Mouse (Mus musculus): Measurements from ENCODE around the gene Brd2.
A peak's percentile ranks its signal among the peaks of the same experiment; 100 is the strongest.
"Not testable (repeated sequence)": the region's sequence is repeated elsewhere in the genome, so short reads cannot be mapped to it uniquely, and the experiment has no call there.

Gene Brd2

DNA sequence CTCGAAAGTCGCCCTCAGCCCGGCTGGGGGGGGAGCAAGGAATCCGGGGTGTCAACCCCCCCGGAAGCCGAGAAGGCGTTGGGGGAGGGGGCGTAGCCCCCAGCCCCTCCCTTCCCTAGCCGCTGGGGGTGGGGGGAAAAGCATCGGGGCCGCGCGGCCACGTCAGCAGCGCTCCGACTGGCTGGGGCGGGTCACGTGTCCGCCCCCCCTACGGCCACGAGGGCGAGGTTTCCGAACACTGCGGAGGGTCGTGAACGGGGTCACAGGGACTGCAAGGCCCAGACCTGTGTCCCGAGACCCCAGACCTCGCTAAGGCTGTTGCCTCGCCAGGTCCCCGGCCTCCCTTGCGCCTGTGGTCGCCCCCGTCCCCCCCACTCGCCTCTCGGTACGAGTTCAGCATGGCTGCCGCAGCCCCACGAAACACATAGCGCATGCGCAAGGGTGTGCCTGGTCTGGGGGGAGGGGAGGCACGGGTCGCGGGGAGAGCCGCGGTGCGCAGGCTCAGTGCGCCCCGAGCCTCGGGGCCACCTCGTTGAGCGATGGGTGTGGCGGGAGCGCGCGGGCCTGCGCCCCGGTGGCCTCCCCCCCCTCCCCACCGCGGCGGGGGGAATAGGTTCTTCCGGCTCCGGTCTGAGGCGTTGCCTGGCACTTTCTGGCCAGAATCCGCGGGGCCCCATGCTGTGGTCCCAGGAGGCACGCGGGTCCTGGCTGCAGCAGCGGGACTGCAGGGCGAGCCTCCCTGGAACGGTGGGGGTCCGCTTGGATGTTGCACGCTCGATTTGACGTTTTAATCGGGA lies at the start of gene Brd2:
Brd2 (minus strand) TSS at position 447 of the 797 bp plus-strand sequence.
- DNase-seq (ENCODE audit: low spot score) = peak; percentile 95

DNA sequence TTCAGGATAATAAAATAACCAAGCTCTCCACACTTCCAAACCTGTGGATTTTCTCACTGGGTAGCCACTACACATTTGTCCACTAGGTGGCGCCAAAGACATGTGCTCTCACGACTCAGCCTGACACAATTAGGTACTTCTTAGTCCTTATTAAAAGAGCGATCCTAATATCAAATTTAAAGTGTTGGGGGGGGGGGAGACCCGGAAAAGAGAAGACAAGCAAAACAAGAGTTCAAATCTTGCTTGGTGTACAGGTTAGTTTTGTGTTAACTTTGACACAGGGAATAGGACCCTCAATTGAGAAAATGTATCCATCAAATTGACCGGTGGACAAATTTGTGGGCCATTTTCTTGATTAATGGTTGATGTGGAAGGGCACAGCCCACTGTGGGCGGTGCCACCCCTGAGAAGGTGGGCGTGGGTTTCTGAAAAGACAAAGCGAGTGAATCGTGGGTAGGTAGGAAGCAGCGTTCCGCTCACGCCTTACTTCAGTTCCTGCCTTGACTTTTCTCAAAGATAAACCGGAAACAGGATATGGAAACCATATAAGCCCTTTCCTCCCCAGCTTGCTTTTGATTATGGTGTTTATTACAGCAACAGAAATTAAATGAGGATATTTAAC lies 48.6 kb upstream of the Brd2 start:
- DNase-seq (ENCODE audit: low spot score) = peak; percentile 66

DNA sequence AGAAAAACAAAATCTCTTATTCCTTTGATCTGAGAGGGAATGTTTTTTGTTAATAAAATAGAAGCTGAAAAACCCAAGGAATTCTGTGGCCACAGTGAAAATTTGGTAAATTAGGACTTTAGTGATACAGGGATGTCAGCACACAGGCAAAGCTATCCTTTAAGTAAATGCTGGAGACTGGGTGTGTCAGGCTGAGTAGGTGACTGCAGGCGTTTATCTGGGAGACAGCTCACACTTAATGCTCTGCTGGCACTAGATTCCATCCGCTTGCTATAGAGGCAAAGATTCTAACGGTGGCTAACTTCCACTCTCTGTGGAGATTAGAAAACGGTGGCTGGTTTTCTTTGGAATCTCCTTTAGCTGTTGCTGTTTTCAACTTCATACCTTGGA lies 48.0 kb upstream of the Brd2 start:
- DNase-seq (ENCODE audit: low spot score) = no peak

DNA sequence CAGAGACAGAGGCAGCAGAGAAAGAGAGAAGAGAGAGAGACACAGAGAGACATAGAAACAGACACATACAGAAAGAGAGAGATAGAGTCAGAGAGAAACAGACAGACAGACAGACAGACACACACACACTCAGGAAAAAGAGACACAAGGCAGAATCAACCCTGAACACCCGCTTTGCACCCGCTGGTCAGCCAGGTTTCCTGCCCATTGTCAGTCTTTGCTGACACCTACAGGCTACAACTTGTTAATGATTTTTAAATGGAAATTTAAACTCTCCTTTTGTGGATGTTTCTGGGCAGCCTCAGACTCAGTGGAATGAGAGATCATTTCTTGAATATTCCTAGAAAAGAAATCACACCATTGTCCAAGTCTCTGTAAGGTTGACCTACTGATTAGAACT lies 46.8 kb upstream of the Brd2 start:
- DNase-seq (ENCODE audit: low spot score) = no peak

DNA sequence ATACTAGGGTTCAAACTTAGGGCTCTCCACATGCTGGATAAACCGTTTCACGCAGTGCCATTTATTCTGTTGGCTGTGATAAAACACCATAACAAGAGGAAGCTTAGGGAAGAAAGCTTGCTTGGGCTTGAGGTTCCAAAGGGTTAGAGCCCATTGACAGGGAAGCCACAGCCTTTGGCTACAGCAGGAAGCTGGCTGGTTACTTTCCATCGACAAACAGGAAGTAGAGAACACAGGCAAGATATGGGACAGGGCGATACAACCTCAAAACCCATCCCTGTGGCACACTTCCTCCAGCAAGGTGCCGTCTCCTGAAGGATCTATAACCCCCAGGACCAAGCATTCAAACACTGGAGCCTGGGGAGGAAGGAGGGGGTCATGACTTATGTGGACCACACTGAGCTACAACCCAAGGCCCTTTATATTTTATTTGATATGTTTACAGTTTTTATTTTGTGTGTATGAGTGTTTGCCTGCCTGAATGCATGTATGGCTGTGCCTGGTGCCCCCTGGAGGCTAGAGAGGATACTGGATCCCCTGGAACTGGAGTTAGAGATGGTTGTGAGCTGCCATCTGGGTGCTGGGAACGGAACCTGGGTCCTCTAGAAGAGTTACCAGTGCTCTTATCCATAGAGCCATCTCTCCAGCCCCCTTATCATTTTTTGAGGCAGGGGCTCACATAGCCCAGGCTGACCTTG lies 42.7 kb upstream of the Brd2 start:
- no peak for DNase-seq (ENCODE audit: low spot score)

DNA sequence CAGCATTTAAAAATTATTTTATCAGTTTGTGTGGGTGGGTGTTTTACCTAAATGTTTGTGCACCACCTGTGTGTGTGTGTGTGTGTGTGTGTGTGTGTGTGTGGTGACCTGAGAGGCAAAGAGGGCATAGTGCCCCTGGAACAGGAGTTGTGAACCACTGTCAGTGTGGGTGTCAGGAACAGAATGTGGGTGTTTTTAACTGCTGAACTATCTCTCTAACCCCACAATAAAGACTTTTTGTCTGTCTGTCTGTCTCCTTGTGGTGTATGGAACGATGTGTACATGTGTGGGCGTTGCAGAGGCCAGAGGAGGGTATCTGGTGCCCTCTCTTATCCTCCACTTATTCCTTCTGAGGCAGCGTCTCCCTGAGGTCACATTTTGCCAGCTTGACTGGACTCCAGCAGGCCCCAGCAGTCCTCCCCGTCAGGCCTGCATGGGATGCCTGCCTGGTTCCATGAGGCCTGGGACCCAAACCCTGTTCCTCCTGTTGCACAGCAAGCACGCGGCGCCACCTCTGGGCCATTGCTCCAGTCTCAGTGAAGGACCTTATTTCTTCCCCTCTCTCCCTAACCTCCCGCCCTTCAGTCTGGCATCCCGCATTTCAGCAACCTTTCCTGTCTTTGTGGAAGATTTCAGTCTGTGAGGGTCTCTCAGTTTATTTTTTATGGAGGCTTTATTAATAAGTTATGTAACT lies 41.9 kb upstream of the Brd2 start:
- DNase-seq (ENCODE audit: low spot score) = no peak

DNA sequence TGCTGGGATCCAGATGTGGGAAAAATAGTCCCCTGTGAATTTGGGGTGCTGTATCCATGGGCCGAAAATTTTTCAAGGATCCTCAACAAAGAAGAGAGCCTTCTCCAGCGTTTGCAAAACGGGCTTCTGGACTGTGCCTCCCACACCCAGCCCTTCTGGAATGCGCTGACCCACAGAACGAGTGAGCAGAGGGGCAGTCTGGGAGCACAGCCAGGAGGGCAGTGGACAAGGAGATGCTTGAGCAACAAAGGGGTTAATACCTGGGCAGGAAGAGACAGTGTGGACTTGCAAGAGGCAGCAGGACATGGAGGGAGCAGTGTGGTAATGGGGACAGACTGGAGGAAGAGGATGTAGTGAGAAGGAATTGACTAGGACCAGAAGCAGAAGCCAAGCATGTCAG lies 33.1 kb upstream of the Brd2 start:
- DNase-seq (ENCODE audit: low spot score) = no peak

DNA sequence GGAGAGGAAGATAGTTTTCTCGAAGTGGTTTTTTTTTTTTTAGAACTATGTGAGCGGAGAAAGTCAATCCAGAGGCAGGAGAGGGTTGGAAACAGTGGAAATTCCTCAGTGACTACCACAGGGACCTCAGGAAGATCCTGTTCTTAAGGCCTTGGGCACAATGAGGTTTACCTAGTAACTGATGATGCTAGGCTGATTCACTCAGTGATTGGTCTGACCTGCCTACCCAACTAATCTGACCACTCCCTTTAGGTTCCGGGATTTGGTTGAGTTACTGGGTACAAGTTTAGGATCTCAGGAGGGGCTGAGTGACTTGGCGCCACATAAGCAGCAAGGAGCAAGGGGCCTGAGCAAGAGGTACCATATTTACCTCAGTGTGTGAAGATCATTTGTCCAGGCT lies 30.5 kb upstream of the Brd2 start, which contains the start of gene H2-DMb1:
H2-DMb1 (plus strand) TSS at position 150 of the 400 bp plus-strand sequence.
- DNase-seq (ENCODE audit: low spot score) = no peak

DNA sequence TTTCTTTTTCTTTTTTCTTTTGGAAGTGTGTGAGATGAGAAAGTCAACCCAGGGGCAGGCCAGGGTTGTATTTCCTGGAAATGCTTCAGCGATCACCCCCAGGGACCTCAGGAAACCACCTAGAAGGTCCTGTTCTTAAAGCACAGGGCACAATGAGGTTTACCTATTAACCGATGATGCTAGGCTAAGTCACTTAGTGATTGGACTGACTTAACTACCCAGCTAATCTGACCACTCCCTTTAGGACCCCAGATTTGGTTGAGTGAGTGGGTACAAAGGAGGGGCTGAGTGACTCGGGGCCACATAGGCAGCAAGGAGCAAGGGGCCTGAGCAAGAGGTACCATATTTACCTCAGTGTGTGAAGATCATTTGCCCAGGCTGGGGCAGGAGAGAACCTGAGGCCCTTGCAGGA lies 22.5 kb upstream of the Brd2 start:
- no peak for DNase-seq (ENCODE audit: low spot score)

DNA sequence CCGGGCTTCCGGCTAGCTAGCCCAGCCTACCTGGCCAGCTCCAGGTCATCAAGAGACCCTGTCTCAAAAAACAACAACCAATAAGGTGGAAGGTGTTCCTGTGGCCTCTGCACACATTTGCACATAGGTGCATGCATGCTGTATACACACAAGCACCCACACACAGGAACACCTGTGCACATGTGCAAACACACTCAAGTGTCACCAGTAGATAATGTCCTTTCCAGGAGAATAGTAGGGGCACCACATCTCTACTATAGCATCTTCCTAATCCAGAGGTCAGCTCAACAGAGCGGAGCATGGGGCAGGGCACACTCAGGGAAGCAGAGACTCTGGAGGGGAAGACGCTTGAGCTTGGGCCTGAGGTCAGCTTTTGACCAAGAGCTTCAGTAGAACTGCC lies 21.8 kb upstream of the Brd2 start:
- DNase-seq (ENCODE audit: low spot score) = not testable (repeated sequence)

DNA sequence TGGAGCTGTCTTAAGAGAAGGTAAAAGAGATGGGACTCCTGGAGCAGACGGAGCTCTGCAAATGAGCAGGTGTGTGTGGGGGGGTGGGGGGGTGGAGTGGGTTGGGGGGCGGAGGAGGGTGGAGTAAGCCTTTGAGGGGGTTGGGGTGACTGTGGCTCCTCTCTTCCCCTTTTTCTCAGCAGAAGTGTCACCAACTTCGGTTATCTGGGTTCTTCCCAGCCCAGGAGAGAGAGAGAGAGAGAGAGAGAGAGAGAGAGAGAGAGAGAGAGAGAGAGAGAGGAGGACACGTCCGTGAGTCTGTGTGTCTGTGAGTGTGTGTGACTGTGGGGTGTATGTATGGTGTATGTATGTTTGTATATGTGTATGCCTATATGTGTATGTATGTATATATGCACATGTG lies 21.0 kb upstream of the Brd2 start:
- DNase-seq (ENCODE audit: low spot score) = no peak

DNA sequence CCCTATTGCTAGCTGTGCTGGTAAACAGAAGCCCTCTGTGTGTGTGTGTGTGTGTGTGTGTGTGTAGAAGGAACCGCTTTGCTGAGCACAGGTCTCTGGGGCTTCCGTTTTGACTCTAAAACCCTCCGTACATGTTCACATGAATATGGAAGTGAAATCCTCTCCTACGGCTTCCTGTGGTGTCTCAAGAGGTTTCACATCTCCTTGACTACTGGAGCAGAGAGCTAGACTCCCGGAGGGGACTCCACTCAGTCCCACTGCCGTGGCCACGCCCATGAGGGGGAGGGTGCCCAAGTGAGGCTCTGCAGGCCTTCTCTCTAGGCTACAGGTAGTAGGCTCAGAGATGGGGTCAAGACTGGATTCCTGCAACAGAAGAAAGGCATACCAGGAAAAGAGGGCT lies 20.6 kb upstream of the Brd2 start, which contains the start of gene H2-DMb2:
H2-DMb2 (plus strand) TSS at position 275 of the 400 bp plus-strand sequence.
- no peak for DNase-seq (ENCODE audit: low spot score)

DNA sequence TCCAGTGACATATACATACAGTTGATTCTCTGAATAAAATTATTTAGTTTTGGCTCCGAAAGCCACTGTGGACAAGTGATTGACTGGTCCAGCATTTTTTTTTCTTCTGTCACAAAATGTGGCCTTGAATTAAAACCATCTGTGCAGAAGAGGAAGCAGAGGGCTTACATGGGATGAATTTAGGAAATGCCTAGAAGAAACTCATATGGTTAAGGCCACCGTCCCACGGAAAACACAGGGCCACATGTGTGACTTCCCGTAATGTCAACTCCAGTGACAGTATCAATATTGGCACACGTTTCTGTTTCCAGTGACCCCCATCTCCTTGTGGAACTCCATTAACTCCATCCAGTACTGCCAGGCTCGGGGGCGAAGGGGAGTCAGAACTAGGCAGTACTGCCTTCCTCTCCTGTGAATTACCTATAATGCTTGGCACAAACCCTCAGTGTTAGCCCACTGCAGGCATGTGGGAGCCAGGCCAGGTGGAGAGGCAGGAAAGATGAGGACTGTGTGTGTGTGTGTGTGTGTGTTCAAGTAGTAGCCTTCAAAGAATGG lies 20.1 kb upstream of the Brd2 start:
- DNase-seq (ENCODE audit: low spot score) = no peak

DNA sequence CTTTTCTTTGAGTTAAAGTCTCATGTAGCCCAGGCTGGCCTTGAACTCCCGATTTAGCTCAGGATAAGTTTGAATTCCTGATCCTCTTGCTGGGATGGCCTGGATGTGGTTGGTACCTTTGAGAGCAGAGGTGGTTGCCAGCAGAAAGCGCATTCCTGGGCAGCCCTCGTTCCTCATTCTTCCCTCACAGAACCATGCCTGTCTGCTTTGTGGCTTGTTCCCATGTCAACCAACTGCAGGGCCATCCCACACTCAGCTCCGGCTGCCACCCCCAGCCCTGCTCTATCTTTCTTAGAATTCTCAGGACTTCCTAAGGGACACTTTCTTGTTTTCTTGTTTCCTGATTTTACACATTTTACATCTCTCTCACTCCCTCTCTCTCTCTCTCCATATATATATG lies 19.0 kb upstream of the Brd2 start:
- DNase-seq (ENCODE audit: low spot score) = no peak

DNA sequence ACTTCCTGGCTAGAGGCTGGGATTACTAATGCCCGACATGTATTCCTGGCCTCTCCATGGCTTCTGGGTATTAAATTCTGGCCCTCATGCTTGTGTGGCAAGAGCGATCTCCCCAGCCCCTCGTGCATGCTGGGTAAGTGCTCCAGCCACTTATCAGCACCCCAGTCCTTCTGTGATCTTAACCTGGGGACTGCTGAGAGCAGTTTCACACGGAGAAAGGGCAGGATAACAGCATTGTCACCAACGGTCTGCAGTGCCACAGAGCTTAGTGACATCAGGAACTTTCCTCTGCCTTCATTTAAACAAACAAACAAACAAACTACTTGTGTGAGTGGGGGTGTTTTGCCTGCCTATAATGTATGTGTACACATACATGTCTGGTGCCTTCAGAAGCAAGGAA lies 17.8 kb upstream of the Brd2 start:
- no peak for DNase-seq (ENCODE audit: low spot score)

DNA sequence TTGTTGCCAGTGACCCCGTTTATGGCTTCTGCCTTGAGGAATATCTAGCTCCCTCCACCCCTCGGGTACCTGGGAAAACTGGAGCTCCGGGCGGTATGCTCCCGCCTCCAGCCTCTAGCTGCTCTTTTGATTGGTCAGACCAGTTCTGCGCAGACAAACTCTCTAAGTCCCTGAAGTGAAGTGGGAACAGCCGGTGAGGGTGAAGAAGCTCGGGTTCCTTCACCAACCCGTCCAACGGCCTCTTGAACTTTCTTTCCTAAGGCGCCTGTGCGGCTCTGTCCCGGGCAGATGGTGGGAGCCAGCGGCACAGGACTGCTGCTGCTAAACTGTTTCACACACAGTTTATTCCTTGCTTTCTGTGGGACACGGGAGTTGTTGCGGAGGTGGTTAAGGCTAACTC lies 17.0 kb upstream of the Brd2 start:
- no peak for DNase-seq (ENCODE audit: low spot score)

DNA sequence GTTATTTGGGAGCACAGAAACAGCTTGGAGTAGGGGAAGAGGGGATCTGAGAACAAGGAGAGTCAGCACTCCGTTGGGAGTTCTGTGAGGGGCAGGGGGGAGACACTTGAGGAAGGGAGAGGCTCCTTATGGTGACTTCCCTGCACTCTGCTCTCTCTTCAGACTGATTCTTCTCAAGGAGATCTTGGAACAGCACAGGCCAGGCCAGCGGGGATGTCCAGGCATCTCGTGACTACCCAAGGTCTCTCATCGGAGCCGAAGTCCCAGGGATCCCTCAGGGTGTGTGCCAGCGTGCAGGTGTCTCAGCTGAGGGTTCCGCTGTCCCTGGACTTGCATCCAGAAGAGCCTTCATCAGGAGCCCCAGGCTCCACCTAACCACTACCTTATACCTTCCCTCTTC lies 16.2 kb upstream of the Brd2 start:
- DNase-seq (ENCODE audit: low spot score) = no peak

DNA sequence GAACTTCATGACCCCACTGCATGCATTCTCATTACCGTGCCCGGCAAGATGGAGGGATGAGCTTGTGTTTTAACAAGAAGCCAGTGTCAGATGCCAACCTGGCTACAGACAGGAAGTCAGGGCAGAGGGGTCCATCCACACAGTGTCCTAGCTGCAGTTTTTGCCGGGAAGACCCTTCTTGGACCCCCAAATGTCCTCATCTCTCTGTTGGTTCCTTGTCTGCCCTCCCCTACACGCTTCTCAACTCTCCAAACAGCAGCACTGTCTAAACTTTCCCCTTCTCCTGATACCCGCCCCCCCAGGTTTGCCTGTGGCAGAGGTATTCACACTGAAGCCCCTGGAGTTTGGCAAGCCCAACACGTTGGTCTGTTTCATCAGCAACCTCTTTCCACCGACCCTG lies 15.2 kb upstream of the Brd2 start:
- no peak for DNase-seq (ENCODE audit: low spot score)

DNA sequence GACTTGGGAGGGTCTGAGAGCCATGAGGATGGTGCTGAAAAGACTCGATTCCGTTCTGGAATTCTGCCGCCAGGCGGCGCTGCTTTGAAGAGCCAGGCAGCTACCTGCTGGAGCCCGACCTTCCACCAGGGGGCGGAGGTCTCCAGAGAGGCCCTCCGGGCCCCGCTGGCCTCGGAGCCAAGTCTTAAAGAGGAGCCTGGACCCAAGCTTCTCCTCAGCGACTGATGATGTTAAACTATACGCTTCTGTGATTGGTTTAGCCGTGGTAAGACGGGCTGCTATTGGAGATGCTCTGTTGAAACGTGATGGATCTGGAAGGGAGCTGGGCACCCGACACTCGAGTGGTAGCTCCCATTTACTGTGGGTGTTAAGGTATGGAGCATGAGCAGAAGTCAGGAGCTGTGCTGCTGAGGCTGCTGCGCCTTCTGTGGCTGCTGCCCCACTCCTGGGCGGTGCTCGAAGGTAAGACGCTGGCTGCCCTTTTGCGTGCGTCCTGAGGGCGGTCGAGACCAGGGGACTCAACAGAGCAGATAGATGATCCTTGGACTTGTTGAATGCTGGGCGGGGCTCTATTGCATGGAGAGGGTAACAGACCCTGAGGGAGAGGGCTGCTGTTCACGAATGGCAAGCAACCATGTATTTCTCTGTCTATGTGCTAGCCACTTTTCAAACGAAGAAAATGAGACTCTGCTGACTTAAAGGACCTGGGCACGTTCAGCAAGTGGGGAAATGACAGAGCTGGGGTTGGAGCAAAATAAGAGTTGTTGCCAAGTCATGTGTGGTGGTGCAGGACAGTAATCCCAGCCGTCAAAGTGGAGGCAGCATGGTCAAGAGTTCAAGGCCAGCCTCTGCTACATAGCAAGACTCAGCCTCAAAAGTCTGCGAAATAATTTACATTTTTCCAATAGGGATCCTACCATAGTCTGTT lies 13.1 kb upstream of the Brd2 start:
- DNase-seq (ENCODE audit: low spot score) = peak; percentile 94

DNA sequence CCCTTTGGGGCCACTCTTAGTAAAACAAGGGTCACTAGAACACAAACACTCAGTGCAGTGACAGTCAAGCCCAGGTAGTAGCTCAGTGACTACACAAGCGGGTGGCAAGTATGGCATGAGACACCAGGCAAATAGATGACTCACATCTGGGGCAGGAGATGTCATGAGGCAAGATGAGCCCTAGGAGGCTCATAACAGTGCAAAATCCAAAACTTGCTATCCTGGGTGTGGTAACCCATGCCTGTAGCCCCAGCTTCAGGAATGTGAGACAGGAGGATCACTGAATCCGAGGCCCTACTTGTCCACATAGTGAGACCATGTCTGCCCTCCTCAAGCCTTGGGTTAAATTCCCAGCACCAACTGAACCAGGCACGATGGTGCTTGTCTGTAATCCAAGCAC lies 12.0 kb upstream of the Brd2 start:
- no peak for DNase-seq (ENCODE audit: low spot score)

DNA sequence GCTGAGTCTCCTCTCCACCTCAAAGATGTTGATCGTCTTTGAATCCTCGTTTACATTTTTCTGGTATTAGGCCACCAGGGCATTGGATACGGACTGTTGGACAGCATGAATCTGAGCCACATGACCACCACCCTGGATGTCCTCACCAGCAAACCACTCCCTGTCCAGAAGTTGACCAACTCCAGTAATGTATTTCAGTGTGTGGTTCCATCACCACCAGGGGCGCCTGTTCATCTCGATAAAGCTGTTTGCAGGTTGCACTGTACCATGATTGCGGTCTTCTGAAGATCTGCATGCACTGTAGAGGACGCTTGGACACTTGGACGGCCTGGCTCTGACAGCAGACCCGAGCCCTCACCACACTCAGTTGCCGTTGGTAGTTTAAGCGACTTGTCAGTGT lies 10.9 kb upstream of the Brd2 start:
- no peak for DNase-seq (ENCODE audit: low spot score)

Data from testis, postnatal 14 days (tissue).